Mouse (Mus musculus) urinary bladder, postnatal 25 days (tissue): Measurements from ENCODE around the gene Mitf.

Experiments
- DNase-seq: peaks from one replicate; pipeline ENCODE4 v3.0.0; 2022; ENCODE audit warnings: low spot score

The Mitf gene

DNA sequence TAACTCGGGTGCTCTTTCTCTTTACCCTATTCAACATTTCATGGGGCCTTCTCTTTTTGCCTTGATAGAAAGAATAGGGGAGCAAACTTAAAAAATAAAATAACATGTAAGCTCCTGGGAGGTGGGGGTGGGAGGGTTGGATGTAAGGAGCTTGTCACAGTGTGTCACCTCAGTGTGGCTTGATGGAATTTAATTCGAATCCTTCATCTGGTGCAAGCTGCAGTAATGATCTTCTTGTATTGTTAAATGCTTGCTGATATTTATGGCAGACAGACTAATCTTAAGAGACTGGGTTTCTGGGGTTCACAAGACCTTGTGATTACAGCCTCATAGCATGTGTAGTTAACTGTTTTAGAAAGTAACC, 144.0 kb downstream of the Mitf start:
- no peak for DNase-seq

DNA sequence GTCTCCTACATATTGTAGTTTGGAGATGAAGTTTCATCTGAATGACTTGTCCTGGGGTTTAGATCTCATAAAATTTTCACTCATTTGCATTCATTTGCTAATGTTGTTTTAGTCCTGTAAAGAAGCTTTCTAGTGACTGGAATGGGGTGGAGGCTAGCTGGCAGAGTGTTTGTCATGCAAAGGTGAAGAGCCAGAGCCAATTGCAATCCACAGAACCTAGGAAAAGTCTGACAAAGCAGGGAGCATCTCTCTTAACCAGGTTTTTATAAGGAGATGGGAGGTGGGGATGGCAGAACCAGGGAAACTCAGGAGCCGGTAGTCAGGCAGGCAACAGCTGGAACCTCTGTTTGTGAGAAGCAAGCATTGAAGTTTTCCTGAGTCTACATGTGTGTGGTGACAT, 144.9 kb downstream of the Mitf start:
- DNase-seq: no peak

DNA sequence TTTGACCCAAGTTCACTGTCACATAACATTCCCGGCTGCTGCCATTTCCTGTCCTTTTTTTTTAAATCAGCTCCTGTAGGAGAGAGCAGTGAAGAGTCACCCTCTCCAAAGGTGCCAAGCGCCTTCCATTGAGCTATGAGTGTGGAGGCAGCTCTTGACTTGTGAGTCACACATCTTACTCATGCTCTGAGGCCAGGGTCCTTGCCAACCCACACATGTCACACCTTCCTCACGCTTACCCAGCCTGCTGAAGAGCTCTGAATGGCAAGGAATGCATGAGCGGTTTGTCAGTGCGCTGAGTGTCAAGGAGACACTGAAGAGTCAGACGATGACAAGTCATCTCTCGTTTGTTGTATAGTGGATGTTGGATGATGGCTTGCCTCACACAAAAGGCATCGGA, 146.0 kb downstream of the Mitf start:
- DNase-seq: no peak

DNA sequence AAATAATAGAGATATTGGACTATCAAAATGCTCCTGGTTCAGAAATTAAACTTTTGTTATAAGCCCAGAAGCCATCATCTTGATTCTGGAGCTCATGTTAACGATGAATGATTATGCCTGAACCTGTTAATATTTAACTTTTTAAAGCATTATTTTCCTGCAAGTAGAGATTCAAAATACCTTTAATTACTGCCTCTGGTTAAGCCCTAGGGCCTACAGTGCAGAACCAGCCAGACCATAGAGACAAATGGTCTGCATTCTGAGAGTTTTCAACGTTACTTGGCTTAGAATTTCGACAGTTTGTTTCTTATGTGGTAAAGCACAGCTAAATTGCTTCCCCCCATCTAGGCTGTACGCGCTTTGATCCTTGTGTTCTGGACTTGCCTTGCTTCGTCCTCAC, 149.3 kb downstream of the Mitf start:
- no peak for DNase-seq

DNA sequence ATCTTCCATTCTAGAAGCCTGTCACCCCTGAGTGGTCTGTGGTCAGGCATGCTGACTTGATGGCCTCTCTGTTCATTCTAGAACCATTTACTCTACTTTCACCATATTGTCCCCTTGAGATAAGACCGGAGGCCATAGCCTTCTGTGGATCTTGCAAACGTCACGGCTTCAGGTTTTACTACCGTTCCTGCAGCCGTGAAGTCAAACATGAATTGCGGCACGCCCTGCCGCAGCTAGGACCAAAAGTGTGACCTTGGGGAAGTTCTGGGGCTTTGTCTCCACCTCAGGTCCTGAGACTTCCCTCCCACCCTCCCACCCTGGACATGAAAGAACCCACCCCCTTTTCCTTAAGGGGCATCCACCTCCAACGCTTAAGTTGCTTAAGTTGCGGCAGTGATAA, 149.8 kb downstream of the Mitf start:
- no peak for DNase-seq

DNA sequence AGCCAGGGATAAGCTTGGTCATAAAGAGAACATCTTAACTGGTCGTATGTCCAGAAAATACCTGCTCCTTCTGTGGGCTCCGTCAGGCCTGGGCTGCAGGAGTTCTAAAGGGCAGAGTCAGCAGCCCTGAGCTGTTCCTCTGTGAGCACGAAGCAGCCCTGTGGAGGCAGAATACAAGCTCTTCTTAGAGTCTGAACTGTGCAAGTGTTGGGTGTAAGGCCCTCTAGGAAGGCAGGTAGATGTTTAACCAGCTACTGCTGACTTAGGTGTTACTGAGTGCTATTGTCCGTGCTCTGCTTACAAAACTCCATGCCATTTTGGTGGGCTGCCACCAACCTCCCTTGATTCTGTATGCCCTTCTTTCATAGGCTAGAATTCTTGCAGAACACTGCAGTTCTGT, 151.4 kb downstream of the Mitf start:
- no peak for DNase-seq

DNA sequence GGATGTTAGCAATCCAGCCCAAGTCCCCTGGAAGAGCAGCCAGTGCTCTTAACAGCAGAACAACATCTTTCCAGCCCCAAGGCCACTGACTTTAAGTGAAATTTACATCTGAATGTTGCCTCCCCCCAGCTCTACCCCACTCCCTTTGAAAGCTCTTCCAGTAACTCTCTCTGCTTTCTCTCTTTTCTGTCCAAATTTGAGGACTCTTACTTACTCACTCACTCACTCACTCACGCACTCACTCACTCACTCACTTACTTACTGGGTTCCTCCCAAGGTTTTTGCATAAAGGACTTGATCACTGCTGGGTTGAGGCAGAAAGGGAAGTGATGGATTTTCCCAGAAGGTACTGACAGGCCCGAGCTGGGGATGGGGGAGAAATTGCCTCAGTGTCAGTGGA, 154.9 kb downstream of the Mitf start:
- no peak for DNase-seq

DNA sequence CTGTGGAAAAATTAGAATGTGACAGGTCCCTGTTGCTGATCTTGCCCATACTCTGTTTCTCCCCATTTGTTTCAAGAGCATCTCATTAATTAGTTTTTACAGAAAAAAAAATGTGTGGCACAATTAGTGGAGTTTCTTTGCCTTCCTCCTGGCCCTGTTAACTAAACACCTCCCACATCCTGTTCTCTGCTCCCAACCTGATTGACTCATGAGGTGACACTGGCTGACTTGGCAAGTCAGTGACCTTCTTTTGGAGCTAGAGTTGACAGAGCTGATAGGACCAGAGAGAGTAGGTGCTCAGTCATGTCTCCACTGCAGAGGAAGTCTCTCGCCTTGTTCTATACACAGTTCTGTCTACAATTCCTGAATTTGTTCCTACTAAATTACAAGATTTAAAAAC, 155.5 kb downstream of the Mitf start:
- no peak for DNase-seq

DNA sequence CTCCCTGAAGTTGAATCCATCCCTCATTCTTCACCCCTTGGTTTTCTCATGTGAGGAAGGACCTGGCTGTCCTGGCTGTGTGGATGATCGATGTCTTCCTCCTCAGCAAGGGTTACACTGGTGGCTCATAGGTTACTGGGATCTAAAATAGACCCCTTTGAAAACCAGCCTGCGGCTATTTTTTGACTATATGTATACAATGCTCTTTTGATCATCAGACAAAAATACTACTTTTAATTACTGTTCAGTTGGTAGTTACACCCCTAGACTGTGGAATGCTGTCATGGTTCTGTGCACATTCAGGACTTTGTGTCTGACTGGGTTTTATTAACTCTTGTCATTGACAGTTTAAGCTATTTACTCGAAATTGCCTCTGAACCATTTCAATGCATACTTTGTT, 157.9 kb downstream of the Mitf start:
- no peak for DNase-seq

DNA sequence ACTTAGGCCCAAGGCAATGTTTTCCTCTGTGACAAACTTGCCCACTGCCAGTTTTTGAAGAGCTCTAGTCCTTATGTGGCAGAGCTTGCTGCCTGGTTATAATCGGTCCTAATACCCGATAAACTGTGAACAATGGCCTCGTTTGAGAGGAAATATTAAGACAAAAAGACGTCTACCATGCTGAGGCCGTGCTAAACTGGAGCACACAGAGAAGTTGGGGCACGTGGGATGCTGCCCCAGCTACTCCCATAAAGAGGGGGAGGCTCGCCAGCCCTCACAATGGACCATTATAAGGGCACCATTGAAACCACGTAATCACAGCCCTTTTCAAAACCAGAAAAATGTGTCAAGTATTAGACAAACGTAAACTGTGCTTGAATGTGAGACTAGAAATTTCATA, 174.8 kb downstream of the Mitf start:
- no peak for DNase-seq

DNA sequence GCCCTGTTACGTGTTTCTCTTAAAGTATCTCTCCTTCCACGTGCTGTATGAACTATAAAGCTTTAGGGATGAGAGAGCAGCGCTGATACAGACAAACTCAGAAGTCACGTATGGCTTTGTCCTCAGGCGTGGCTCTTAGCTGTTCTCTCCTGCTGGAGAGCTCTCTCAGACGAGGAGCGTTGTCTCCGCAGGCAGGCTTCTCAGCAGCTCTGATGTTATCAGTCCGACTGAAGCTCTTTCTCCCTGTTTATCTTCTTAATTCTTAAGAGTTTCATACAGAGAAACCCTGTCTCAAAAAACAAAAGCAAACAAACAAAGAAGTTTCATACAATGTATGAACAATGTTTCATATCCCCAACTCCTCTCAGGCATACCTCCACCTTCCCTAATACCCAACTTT, 178.8 kb downstream of the Mitf start:
- no peak for DNase-seq

DNA sequence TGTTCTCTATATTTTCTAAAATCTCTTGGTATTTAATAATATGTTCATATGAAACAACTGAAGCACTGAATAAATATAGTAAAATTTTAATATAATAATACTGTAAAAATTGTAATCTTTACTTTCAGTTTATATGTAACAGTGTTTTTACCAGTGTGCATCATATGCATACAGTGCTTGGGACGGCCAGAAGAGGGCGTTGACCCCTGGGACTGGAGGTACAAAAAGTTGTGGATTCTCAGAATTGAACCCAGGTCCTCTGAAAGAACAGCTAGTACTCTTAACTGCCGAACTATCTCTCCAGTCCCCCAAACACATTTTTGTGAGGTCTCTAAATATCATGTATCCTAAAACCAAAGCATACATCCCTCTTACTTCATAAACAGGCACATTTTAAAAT, 179.6 kb downstream of the Mitf start:
- DNase-seq: no peak

DNA sequence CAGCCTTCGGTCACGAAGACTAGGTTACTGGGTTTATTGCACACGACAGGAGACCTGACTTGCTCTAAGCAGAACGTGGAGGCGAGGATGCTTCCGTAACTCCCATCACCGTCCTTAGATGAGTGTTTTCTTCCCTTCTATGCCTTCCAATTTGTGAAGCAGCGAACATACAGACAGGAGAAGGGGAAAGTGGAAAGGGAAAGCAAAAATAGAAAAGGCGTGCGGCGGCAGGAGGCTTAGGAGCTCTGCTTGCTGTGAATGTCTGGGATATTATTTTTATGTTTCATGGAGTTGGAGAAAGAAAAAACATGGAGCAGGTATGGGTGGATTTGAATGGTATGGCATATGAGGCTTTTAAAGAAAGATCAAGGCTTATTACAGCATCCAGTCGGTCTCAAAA, 186.7 kb downstream of the Mitf start:
- DNase-seq: no peak

DNA sequence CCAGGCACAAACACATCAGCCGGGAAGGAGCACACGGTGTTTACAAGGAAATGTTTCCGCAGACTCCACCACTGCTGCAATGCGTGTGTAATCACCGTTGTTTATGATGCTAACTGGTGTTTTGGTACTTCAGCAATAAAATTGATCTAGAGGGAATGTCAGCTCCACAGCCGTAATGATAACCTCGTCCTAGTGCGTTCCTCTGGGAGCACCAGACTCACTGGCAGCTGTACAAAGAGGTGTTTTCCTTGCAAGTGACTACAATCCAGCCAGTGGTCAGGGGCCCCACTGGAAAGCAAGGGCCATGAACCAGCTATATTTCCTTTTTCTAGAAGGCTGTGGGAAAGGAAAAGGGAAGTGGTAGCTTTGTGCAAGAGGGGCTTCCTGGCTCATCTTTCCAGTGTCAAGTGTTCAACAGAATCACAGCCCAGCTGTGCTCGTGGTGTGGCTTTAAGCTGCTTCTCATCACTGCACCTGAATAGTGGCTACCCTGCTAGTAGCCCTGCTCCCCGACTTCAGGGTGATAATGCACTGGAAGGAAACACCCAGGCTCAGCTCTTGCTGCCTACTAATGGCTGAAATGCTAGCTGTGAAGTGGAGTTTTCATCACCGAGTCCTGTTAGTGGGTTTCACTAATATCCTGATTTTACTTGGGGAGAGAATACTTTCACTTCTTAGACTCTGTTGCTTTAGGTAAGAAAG, 188.9 kb downstream of the Mitf start:
- no peak for DNase-seq

DNA sequence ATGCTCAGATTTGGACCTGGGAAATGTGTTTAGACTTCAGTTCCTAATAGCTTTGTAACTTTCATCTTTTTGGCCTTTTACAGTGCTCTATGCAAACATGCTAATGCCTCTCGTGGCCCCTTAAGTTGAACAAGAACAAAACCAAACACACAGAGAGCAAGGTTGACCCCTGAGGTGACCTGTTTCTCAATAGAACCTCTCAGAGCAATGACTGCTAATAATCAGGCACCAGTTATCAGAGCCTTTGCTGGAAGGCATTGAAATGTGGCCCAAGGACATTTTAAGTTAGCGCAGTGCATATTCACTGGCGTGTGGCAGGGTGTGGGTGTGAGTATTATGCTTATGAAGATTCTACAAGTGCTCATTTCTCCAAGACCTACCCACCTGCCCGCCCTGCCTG, 194.7 kb downstream of the Mitf start:
- no peak for DNase-seq

DNA sequence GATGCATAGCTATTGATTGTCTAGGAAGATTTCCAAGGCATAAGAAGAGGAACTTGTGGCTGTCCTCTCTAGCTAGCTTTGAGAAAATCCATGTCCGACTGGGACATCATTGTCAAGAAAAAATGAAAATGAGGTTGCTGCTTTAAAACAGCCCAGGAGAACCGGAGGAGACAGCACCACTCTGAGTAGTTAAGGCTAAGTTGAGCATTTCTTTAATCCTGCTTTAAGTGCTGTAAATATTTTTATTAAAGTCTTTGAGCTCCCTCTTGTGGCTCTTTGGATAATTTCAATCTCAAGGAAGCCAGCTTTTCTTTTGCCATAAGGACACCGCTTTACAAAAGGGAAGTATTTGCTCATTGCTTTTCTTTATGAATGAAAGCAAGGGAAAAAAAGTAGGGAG, 196.3 kb downstream of the Mitf start:
- DNase-seq: no peak

DNA sequence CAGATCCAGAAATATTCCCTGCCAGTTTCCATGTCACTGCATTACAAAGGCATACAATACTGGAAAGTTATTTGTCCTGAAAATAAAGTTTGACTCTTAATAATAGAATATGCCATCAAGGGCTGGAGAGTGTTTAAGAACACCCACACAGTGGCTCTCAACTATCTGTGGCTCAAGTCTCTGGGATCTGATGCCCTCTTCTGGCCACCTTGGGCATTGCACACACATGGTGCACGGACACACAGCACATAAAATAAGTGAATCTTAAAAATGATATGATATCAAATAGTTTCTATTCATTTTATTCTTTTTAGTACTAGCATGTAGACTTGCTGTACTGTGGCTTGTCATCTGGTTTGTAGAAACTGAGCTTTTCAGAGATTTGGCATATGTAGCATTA, 198.7 kb downstream of the Mitf start:
- no peak for DNase-seq

DNA sequence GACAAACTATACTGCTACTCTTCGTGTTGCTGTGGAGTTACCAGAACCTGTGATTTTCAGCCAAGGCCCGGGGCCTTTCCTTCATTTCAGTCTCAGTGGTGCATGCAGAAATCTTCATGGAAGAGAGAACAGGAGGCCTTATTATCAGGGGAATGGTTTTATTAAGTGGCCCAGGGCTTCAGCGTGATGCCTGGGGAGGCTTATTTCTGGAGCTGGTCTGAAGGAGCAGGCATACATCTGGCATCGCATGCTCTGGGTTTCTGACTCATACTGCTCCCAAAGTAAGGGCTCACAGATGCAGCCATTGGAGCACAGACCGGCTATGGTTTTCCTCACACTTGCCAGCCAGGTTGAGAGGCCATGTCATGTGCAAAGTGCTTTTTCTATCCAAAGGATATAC, 208.2 kb downstream of the Mitf start:
- DNase-seq: no peak

DNA sequence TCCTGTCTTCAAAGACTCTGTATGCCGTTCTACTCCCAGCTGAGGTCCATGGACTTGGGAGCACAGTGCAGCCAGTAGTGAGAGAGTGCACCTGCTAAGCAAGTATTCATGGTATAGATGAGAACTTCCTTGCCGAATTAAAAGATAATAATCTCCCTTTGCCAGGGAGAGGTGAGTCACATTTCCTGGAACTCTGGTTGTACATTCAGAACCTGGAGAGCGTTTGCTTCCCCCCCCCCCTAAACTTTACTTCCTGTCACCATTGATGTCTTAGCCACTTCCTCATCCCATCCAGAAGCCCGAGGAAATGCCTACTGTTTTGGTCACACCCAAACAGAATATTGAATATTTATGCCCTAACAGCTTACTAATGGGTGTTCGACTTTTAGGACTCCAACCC, 209.0 kb downstream of the Mitf start:
- DNase-seq: no peak

DNA sequence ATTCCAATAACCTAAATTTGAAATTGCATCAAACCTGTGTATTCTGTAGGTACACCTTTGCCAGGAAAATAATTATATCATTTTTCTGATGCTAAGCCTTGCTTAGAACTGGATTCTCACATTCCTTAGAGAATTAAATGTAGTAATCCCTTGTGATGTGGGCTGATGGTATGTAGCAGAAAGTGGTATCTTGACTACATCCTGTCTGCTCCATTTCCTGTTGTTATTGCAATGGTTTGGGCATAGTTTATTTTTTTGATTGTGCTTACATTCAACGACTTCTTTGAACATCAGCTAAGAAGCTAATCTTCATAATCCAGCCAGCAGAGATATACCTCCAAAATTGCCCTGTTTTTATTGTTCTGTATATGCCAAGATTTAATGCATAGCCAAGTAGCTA, 217.0 kb downstream of the Mitf start:
- DNase-seq: no peak

DNA sequence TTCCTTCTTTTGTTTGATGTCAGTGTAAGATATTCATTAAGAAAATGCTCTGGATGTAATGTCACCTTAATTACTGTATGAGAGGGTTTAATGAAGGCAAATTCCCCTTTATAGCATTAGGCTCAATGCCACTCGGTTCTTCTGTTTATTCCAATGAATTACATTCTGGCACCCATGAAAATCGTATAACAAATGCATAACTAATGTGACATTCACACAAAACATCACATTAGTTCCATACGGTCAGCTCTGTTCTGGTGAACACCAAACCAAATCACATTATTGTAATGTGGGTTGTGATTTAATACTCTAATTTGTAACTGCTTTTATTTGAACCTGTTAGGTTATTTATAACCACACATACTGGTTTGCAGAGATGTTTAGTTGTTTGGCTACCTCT, 231.7 kb downstream of the Mitf start:
- no peak for DNase-seq

DNA sequence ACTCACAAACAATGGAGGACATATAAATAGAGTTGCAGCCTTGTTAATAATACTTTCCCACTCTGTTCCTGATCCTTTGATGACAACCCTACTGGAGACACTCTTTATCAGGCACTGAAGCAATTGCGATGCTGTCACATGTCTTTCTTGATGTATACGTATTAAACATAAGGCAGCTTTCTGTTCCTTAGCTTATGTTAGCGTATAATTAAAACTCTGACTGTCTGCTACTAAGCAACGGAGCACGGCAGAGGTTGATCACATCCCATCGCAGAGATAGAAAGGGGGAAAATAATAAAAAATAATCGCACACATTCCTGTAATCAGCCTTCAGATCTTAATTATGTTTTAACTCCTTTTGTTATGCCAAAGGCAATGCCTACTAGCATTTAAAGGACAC, 234.9 kb downstream of the Mitf start:
- no peak for DNase-seq

DNA sequence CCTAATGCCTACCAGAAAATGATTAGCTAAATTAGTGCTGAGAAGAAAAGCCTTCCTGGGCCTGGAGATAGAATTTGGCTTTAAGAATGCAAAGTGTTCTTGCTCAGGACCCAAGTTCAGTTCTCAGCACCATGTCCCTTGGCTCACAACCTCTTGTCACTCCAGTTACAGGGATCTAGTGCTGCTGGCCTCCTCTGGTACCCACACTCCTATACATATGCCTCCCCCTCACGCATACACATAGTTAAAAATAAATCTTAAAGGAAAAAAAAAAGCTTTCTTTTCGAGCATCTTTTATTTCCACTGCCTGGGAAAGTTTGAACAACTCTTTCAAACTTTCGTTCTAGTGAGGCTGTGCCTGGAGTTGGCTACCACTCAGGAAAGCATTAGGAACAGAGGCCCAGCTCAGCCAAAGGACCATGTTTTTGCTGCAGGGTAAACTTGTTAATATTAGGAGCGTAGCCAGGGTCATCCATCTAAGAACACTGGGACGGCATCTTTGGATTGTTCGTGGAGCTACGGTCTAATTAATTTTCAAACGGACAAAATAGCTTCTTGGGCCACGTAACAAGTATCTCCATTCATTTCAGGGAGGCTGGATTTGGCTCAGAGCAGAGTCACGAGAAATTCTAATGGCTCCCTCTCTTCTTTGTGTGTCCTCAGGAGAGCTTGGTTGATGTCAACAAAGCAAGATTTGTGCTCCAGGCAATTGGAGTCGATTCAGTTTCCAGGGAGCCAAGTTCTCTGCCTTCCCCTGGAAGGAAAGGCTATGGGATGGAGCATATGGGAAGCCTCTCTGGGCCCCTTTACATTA, 239.7 kb downstream of the Mitf start:
- no peak for DNase-seq

DNA sequence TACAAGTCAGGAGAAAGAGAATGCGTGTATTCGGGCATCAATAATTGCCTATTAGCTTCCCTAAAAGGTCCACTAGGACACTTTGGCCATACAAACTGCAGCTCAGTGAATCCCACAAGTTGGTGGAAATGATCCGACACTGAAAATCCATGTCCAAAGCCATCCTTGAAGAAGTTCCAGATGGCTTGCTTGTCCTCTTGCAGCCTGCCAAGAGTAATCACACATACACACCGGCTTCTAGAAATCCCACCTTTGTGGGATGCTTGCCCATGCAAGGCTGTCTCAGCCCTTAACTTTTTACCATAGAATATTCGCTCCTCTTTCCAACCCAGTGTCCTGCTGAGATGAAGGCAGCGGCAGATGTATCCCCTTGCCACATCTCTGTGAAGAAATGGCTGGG, 240.9 kb downstream of the Mitf start:
- DNase-seq: no peak
